15 mouse cellular contexts compared by ENCODE assay signal in genomic region chr14:98106208-98106607, GRCm38 (mm10).
"Had no signal": no experiment of that assay in that cellular context is flagged by ENCODE, and none has a peak within 500 bp of the region (broad histone marks: within the 10 kb centered on the region; RNA-seq: fewer than 3 reads in every experiment).

No protein-coding gene starts in this region.

- H3K4me2 ChIP-seq: liver, embryonic 11.5 days; liver, embryonic 15.5 days; lung, embryonic 14.5 days; midbrain, embryonic 12.5 days had no signal

- H3K9me3 ChIP-seq: limb, embryonic 10.5 days; liver, embryonic 15.5 days; megakaryocyte, embryonic 14.5 days; midbrain, embryonic 12.5 days had no signal

- H3K36me3 ChIP-seq: limb, embryonic 10.5 days; liver, embryonic 15.5 days; midbrain, embryonic 12.5 days had no signal

- H3K4me3 ChIP-seq: layer of hippocampus, adult 2 months; limb, embryonic 10.5 days; liver, embryonic 15.5 days; megakaryocyte, embryonic 14.5 days; midbrain, embryonic 12.5 days had no signal

- DNase-seq: kidney, adult 8-10 months; lung, embryonic 14.5 days; lung, postnatal 10 days; lung, postnatal 4 days; right cerebral cortex, postnatal 4 days; spleen, adult 18-20 months; thymus, adult 18-20 months; thymus, postnatal 14 days had no signal

- H3K4me1 ChIP-seq: liver, embryonic 15.5 days; megakaryocyte, embryonic 14.5 days had no signal

- H3K9ac ChIP-seq: liver, embryonic 15.5 days; lung, embryonic 14.5 days; midbrain, embryonic 12.5 days had no signal

- H3K27me3 ChIP-seq: liver, embryonic 15.5 days; megakaryocyte, embryonic 14.5 days; midbrain, embryonic 12.5 days had no signal

- H3K27ac ChIP-seq: layer of hippocampus, adult 2 months; limb, embryonic 10.5 days; liver, embryonic 15.5 days; midbrain, embryonic 12.5 days had no signal

- ATAC-seq: midbrain, embryonic 16.5 days had no signal
